Mouse (Mus musculus) olfactory bulb, adult 2 months (tissue): ENCODE data around the gene Cdk4.

Source experiments
- CTCF ChIP-seq: fragments of 200-500 bp; IDR thresholded peaks from 2 replicates; pipeline ENCODE4 v1.5.1; 2012; ENCODE audit warnings: low read depth, mild to moderate bottlenecking, low read length, moderate library complexity; ENCODE audit not compliant: insufficient read depth
- POLR2A ChIP-seq: fragments of 200-500 bp; IDR thresholded peaks from 2 replicates; pipeline ENCODE4 v1.6.1; 2012; ENCODE audit warnings: mild to moderate bottlenecking, low read depth, low read length, moderate library complexity; ENCODE audit not compliant: insufficient read depth

DNA sequence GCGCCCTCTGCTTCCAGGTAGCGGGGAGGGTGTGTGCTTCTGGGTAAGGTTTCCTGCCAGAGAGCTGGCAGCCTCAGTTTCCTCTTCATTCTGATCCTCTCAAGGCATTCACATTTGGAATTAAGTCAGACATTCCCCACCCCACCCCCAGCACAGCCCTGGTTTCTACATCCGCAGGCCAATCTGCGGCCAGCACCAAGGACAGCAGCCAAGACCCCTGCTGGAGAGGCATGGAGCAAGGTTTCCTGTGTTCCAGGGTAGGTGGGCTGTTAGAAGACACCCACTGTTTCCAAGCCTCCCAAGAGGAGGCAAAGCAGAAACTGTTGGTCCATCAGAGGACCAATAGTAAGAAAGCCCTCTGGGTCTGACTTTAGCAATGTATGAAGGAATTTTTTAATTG lies 8.7 kb upstream of the Cdk4 start:
- TF ChIP-seq CTCF: no peak
- no peak for TF ChIP-seq POLR2A
